Mouse (Mus musculus) adrenal gland, adult 8-10 months (tissue): Measurements from ENCODE around the gene Gm20878. TPM values are rescaled to one million over a fixed set of nuclear protein-coding genes. Genes with fewer than 3 reads are reported as not detected.
"Not testable (repeated sequence)": the region's sequence is repeated elsewhere in the genome, so short reads cannot be mapped to it uniquely, and the experiment has no call there.

Experiments used
- DNase-seq: peaks from one replicate; pipeline ENCODE4 v3.0.0; 2022
- total RNA-seq, 4 experiments: library from RNA; stranded (reverse); gene quantifications; 2 replicates each; pipeline ENCODE4 v1.2.4; 2022

Gene Gm20878
- total RNA-seq = 10 to 100 TPM in 2 of 4 experiments, 1 to 10 TPM in 2; 4.7 to 16.7 (median 10.7) TPM

- not testable (repeated sequence) for DNase-seq
These were observed at the start of gene Gm20878 for GRCm38 (mm10) chr4:41941272-41941671. Gene Gm20878 (plus strand): TSS chr4:41941572.

GRCm38 (mm10) chr4:41903310-41903709 lies 38.1 kb upstream of the Gm20878 start, which contains the start of gene Gm21541:
Gene Gm21541 (plus strand): TSS chr4:41903610.
- DNase-seq = not testable (repeated sequence)

GRCm38 (mm10) chr4:41965758-41966157 lies 24.4 kb downstream of the Gm20878 start, which contains the start of gene Fam205a4:
Gene Fam205a4 (plus strand): TSS chr4:41966058.
- DNase-seq = not testable (repeated sequence)

Other genes with a start within 250 kb of the Gm20878 start
- 10 to 100 TPM; 41.4 to 50.9 (median 48.4) TPM for gene Cntfr, start 244.5 kb upstream of the Gm20878 start, total RNA-seq
- gene Il11ra1, start 241.6 kb upstream of the Gm20878 start, total RNA-seq = 100 to 1,000 TPM in 2 of 4 experiments, 10 to 100 TPM in 2; 81.8 to 130 (median 112) TPM
- gene Rpp25l, start 228.0 kb upstream of the Gm20878 start, total RNA-seq = 10 to 100 TPM; 35.0 to 44.4 (median 41.8) TPM
- 100 to 1,000 TPM; 113 to 133 (median 119) TPM for gene Dctn3, start 218.4 kb upstream of the Gm20878 start, total RNA-seq
- gene Arid3c, start 210.4 kb upstream of the Gm20878 start, total RNA-seq = not detected
- 10 to 100 TPM; 40.1 to 62.7 (median 51.0) TPM for gene Galt, start 186.3 kb upstream of the Gm20878 start, total RNA-seq
- gene Sigmar1, start 185.4 kb upstream of the Gm20878 start, total RNA-seq = 10 to 100 TPM; 74.2 to 81.7 (median 78.8) TPM
- 10 to 100 TPM; 37.6 to 56.9 (median 50.7) TPM for gene Ccl27a, start 167.3 kb upstream of the Gm20878 start, total RNA-seq
- gene Gm21541, start 38.0 kb upstream of the Gm20878 start, total RNA-seq = not detected
- 1 to 10 TPM in 3 of 4 experiments, under 1 TPM in 1; 0.99 to 2.8 (median 1.6) TPM for gene Fam205a4, start 24.5 kb downstream of the Gm20878 start, total RNA-seq
- gene Gm21093, start 93.2 kb downstream of the Gm20878 start, total RNA-seq = 1 to 10 TPM in 3 of 4 experiments, not detected in 1; 1.1 to 1.3 (median 1.2) TPM
- not detected for gene Gm3893, start 149.6 kb downstream of the Gm20878 start, total RNA-seq
- gene Gm13304, start 173.2 kb downstream of the Gm20878 start, total RNA-seq = 1 to 10 TPM; 3.2 to 7.2 (median 6.0) TPM
- 10 to 100 TPM in 1 of 4 experiments, 1 to 10 TPM in 1, not detected in 2; 4.3 to 16.3 TPM for gene Gm13306, start 211.9 kb downstream of the Gm20878 start, total RNA-seq
- 1 to 10 TPM in 2 of 4 experiments, under 1 TPM in 2; 0.58 to 2.3 (median 1.4) TPM for gene Gm13305, start 227.0 kb downstream of the Gm20878 start, total RNA-seq